Mouse (Mus musculus) embryonic facial prominence, embryonic 13.5 days (tissue): ENCODE results near the gene Cish. TPM values are rescaled to one million over a fixed set of nuclear protein-coding genes. Genes with fewer than 3 reads are reported as not detected.

Experiments used
- ATAC-seq: fragments of 200-750 bp; cut with Nextera tagmentation; 2 replicates; pipeline ENCODE4 v1.8.0; 2017; ENCODE audit warnings: low read depth; ENCODE audit not compliant: insufficient number of reproducible peaks, insufficient read depth, low FRiP score, low TSS enrichment
- H3K27ac ChIP-seq: fragments of 300-500 bp; sonication (generic); 2 replicates; pipeline ENCODE4 v1.5.1; 2015; ENCODE audit warnings: moderate library complexity, mild to moderate bottlenecking, inconsistent platforms
- H3K27me3 ChIP-seq: fragments of 300-500 bp; sonication (generic); 2 replicates; pipeline ENCODE4 v1.6.1; 2015; ENCODE audit warnings: mild to moderate bottlenecking, inconsistent platforms
- H3K36me3 ChIP-seq: fragments of 300-500 bp; sonication (generic); 2 replicates; pipeline ENCODE4 v1.6.1; 2015; ENCODE audit warnings: mild to moderate bottlenecking, inconsistent platforms
- H3K4me1 ChIP-seq: fragments of 300-500 bp; sonication (generic); 2 replicates; pipeline ENCODE4 v1.6.1; 2015; ENCODE audit warnings: inconsistent platforms
- H3K4me2 ChIP-seq: fragments of 300-500 bp; sonication (generic); 2 replicates; pipeline ENCODE4 v1.6.1; 2015; ENCODE audit warnings: moderate library complexity, mild to moderate bottlenecking, inconsistent platforms
- H3K4me3 ChIP-seq: fragments of 300-500 bp; sonication (generic); 2 replicates; pipeline ENCODE4 v1.5.1; 2015; ENCODE audit warnings: mild to moderate bottlenecking, inconsistent platforms
- H3K9ac ChIP-seq: fragments of 300-500 bp; sonication (generic); 2 replicates; pipeline ENCODE4 v1.6.1; 2015; ENCODE audit warnings: mild to moderate bottlenecking, inconsistent platforms
- H3K9me3 ChIP-seq: fragments of 300-500 bp; sonication (generic); 2 replicates; pipeline ENCODE4 v1.6.1; 2016; ENCODE audit warnings: inconsistent platforms
- WGBS: fragments of 180-500 bp; shearing (Covaris S2); methylation state at CpG from one replicate; pipeline ENCODE4 v1.1.7; 2015; ENCODE audit warnings: mixed read lengths; 5-methylcytosine and 5-hydroxymethylcytosine counted together
- polyA plus RNA-seq: library from polyadenylated mRNA; unstranded; fragments of >200 nt; fragmentation: Nextera tagmentation; extraction: Ambion mirVana; gene quantifications from 2 replicates; pipeline ENCODE4 v1.2.1, GENCODE M21; 2015

Cish gene
- polyA plus RNA-seq, 1 experiment from 2014 or later = 9.3 TPM

GRCm38 (mm10) chr9:107262375-107262774, 33.5 kb upstream of the Cish start:
- Histone ChIP-seq H3K4me2 (no peak overlapping the region), H3K27me3 (no peaks in the 10 kb centered on the region), H3K4me3 (no peak overlapping the region), H3K36me3 (no peaks in the 10 kb centered on the region), H3K4me1 (no peaks in the 10 kb centered on the region), H3K9ac (no peak overlapping the region), H3K9me3 (no peaks in the 10 kb centered on the region), H3K27ac (no peak overlapping the region)
- WGBS = 81% methylated on average over 7 of the region's 7 CpGs
- ATAC-seq = no peak

GRCm38 (mm10) chr9:107263912-107264311, 31.9 kb upstream of the Cish start:
- Histone ChIP-seq H3K27me3 (no peaks in the 10 kb centered on the region), H3K4me3 (no peak overlapping the region), H3K4me1 (no peaks in the 10 kb centered on the region), H3K4me2 (no peak overlapping the region), H3K27ac (no peak overlapping the region), H3K36me3 (no peaks in the 10 kb centered on the region), H3K9ac (no peak overlapping the region), H3K9me3 (no peaks in the 10 kb centered on the region)
- 83% methylated on average over 5 of the region's 5 CpGs for WGBS
- ATAC-seq = no peak

- Histone ChIP-seq H3K9me3 (no peaks in the 10 kb centered on the region), H3K36me3 (no peaks in the 10 kb centered on the region), H3K27ac (no peak overlapping the region), H3K4me2 (no peak overlapping the region), H3K27me3 (no peaks in the 10 kb centered on the region), H3K4me1 (no peaks in the 10 kb centered on the region), H3K4me3 (no peak overlapping the region), H3K9ac (no peak overlapping the region)
- 58% methylated on average over 3 of the region's 3 CpGs for WGBS
- no peak for ATAC-seq
Observed at GRCm38 (mm10) chr9:107264731-107265130, 31.1 kb upstream of the Cish start.

- Histone ChIP-seq H3K9ac (no peak overlapping the region), H3K4me3 (no peak overlapping the region), H3K4me2 (no peak overlapping the region), H3K27ac (no peak overlapping the region), H3K4me1 (no peaks in the 10 kb centered on the region), H3K27me3 (no peaks in the 10 kb centered on the region), H3K9me3 (no peaks in the 10 kb centered on the region), H3K36me3 (no peaks in the 10 kb centered on the region)
- ATAC-seq = no peak
- WGBS = 65% methylated on average over 1 of the region's 1 CpGs
Observed at GRCm38 (mm10) chr9:107267028-107267427, 28.8 kb upstream of the Cish start.

- Histone ChIP-seq H3K9me3 (no peaks in the 10 kb centered on the region), H3K27ac (no peak overlapping the region), H3K27me3 (no peaks in the 10 kb centered on the region), H3K4me3 (no peak overlapping the region), H3K4me2 (no peak overlapping the region), H3K9ac (no peak overlapping the region), H3K4me1 (no peaks in the 10 kb centered on the region), H3K36me3 (no peaks in the 10 kb centered on the region)
- ATAC-seq = no peak
- 41% methylated on average over 4 of the region's 4 CpGs for WGBS
Observed at GRCm38 (mm10) chr9:107267721-107268402, 28.0 kb upstream of the Cish start.

GRCm38 (mm10) chr9:107269772-107270171, 26.1 kb upstream of the Cish start:
- WGBS = 92% methylated on average over 1 of the region's 1 CpGs
- H3K27me3 ChIP-seq = no peaks in the 10 kb centered on the region
- ATAC-seq = no peak

GRCm38 (mm10) chr9:107271177-107271938, 24.5 kb upstream of the Cish start:
- Histone ChIP-seq H3K36me3 (no peaks in the 10 kb centered on the region), H3K9ac (no peak overlapping the region), H3K4me2 (no peak overlapping the region), H3K9me3 (no peaks in the 10 kb centered on the region), H3K4me3 (no peak overlapping the region), H3K27ac (no peak overlapping the region), H3K4me1 (no peaks in the 10 kb centered on the region), H3K27me3 (no peaks in the 10 kb centered on the region)
- WGBS = 62% methylated on average over 7 of the region's 7 CpGs
- ATAC-seq = no peak

More at GRCm38 (mm10) chr9:107269772-107270171, 26.1 kb upstream of the Cish start:
- no peak overlapping the region for H3K9ac ChIP-seq
- H3K9me3 ChIP-seq = no peaks in the 10 kb centered on the region
- H3K4me3 ChIP-seq = no peak overlapping the region
- no peaks in the 10 kb centered on the region for H3K4me1 ChIP-seq
- no peak overlapping the region for H3K27ac ChIP-seq
- H3K4me2 ChIP-seq = no peak overlapping the region
- no peaks in the 10 kb centered on the region for H3K36me3 ChIP-seq

GRCm38 (mm10) chr9:107272284-107272683, 23.5 kb upstream of the Cish start:
- no peak overlapping the region for H3K4me3 ChIP-seq
- H3K9me3 ChIP-seq = no peaks in the 10 kb centered on the region
- H3K27me3 ChIP-seq = no peaks in the 10 kb centered on the region
- no peak overlapping the region for H3K27ac ChIP-seq
- H3K4me2 ChIP-seq = no peak overlapping the region
- no peaks in the 10 kb centered on the region for H3K4me1 ChIP-seq
- no peak for ATAC-seq
- no peak overlapping the region for H3K9ac ChIP-seq
- no peaks in the 10 kb centered on the region for H3K36me3 ChIP-seq
- 68% methylated on average over 4 of the region's 4 CpGs for WGBS

GRCm38 (mm10) chr9:107273184-107273583, 22.6 kb upstream of the Cish start:
- Histone ChIP-seq H3K9me3 (no peaks in the 10 kb centered on the region), H3K4me2 (no peak overlapping the region), H3K27ac (no peak overlapping the region), H3K4me1 (no peaks in the 10 kb centered on the region), H3K36me3 (no peaks in the 10 kb centered on the region), H3K4me3 (no peak overlapping the region), H3K27me3 (no peaks in the 10 kb centered on the region), H3K9ac (no peak overlapping the region)
- 57% methylated on average over 10 of the region's 10 CpGs for WGBS
- ATAC-seq = no peak

- Histone ChIP-seq H3K4me3 (no peak overlapping the region), H3K27me3 (no peaks in the 10 kb centered on the region), H3K27ac (no peak overlapping the region), H3K9ac (no peak overlapping the region), H3K36me3 (no peaks in the 10 kb centered on the region), H3K9me3 (no peaks in the 10 kb centered on the region), H3K4me1 (peaks cover 12% of the 10 kb centered on the region), H3K4me2 (no peak overlapping the region)
- 76% methylated on average over 6 of the region's 6 CpGs for WGBS
- no peak for ATAC-seq
Observed at GRCm38 (mm10) chr9:107274751-107275150, 21.1 kb upstream of the Cish start.

- Histone ChIP-seq H3K36me3 (no peaks in the 10 kb centered on the region), H3K27ac (no peak overlapping the region), H3K27me3 (no peaks in the 10 kb centered on the region), H3K4me1 (peaks cover 21% of the 10 kb centered on the region), H3K4me2 (no peak overlapping the region), H3K9me3 (no peaks in the 10 kb centered on the region), H3K4me3 (no peak overlapping the region), H3K9ac (no peak overlapping the region)
- 85% methylated on average over 5 of the region's 5 CpGs for WGBS
- no peak for ATAC-seq
Observed at GRCm38 (mm10) chr9:107275710-107276109, 20.1 kb upstream of the Cish start.

- no peak for ATAC-seq
- no peaks in the 10 kb centered on the region for H3K36me3 ChIP-seq
- H3K9ac ChIP-seq = no peak overlapping the region
- no peak overlapping the region for H3K27ac ChIP-seq
- H3K27me3 ChIP-seq = no peaks in the 10 kb centered on the region
- H3K4me1 ChIP-seq = peaks cover 21% of the 10 kb centered on the region
- H3K4me3 ChIP-seq = no peak overlapping the region
- no peaks in the 10 kb centered on the region for H3K9me3 ChIP-seq
- H3K4me2 ChIP-seq = no peak overlapping the region
- 86% methylated on average over 7 of the region's 7 CpGs for WGBS
Observed at GRCm38 (mm10) chr9:107277603-107278002, 18.2 kb upstream of the Cish start.
